Mouse (Mus musculus) frontal cortex, postnatal 14 days (tissue): ENCODE measurements around the gene Hist1h2aa.

Experiments
- DNase-seq, 2 experiments: peaks; one replicate each; pipeline ENCODE4 v3.0.0; 2022; ENCODE audit warnings: low spot score in 2 of 2

Hist1h2aa gene

DNA sequence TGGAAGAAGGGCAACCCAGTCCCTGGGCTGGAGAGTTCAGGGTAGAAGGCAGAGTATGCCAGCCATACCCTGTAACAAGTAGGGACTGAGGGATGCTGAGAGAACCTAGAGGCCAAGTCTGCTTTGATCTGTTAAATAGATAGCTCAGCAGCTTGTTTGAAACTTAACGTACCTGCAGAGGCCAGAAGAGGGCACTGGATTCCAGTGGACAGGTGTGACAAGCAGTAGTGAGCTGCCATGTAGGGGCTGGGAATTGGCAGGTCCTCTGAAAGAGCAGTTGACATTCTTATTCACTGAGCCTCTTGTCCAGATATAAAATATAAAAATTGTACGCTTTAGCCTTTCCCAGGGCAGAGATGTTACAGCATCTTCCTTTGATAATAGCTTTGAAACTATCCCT, 8.6 kb downstream of the Hist1h2aa start:
- no peak for DNase-seq

- DNase-seq, result no peak
Measured at GRCm38 (mm10) chr13:23946254-23946653, 12.0 kb downstream of the Hist1h2aa start.

GRCm38 (mm10) chr13:23949484-23950246, 15.4 kb downstream of the Hist1h2aa start:
- DNase-seq, result no peak

GRCm38 (mm10) chr13:23950928-23951327, 16.7 kb downstream of the Hist1h2aa start:
- DNase-seq, result no peak

DNA sequence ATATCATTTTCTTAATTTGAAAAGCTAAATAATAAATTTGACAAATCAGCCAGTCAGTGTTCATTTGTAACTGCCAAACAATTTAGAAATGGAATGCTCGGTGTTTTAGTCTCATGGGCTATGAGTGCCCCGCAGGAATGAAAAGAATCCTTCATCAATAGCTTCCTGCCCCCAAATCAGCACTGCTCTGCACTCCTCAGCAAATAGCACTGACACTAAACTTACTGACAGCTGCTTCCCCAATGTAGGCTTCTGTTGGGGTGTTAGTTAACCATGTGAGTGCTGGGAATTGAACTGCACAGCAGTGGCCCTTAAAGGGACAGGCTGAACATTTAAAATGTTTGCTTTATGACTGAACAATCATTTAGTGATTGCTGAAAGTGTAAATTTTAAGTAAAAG, 25.5 kb downstream of the Hist1h2aa start:
- no peak for DNase-seq

DNA sequence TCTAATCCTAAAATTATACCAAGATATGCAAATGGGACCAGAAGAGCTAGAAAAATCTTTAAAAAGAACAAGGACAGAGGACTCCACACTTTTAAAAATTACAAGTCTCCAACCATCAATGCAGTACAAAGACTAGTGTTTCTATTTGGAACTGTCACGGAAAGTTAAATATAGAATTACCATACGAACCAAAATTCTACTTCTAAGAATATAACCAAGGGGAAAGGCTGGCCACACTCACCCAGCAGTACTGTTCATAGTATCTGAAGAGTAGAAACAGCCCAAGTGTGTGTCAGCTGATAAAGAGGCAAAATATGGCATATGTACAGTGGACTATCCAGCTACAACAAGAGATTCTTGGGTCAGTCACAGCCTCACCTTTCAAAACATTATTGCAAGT, 30.6 kb downstream of the Hist1h2aa start:
- DNase-seq, result no peak

DNA sequence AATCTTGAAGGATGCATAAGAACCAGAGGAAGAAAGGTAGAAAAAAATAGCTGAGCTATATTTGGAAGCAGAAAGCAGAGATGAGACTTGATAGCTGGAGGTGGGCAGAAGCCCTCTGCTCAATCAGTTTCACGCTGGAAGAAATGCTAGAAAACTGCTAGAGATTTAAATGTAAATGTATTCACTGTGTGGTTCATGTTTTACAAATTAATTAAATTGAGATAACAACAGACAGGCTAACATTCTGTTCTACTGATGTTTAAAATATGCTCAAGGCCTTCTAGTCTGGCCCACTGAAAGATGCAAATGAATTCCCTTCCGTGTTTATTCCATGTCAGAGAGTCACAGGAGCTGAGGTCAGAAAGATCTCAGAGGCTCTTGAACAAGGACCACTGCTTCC, 37.6 kb downstream of the Hist1h2aa start:
- DNase-seq, result no peak

DNA sequence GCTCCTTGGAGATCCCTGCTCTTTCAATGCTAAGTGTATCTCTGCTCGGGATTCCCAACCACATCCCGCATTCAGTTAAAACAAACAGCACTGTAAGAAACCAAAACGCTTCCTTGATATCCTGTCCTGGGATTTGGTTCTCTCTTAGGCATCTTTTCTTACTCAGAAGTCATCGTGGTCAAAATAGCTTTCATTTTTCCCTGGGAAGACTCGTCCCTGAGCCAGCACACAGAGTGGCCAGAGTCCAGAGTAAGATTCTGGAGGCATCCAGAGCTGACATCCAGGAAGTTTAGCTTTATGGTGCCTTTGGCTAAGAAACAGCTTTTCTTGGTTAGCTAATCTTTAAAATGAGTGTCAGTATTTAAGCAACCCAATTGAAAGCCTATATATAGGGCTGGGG, 38.0 kb downstream of the Hist1h2aa start:
- DNase-seq, result no peak
